Mouse (Mus musculus) layer of hippocampus, postnatal 25 days (tissue): ENCODE measurements around the gene 3110009E18Rik. TPM values are rescaled to one million over a fixed set of nuclear protein-coding genes. Genes with fewer than 3 reads are reported as not detected.

Experiments
- DNase-seq, 2 experiments: peaks; one replicate each; pipeline ENCODE4 v3.0.0; 2022; ENCODE audit warnings: mixed read lengths in 2 of 2, low spot score in 1 of 2; ENCODE audit errors: extremely low spot score in 1 of 2
- total RNA-seq, 2 experiments: library from RNA; stranded (reverse); gene quantifications; 2 replicates each; pipeline ENCODE4 v1.2.3; 2021

Gene 3110009E18Rik
- total RNA-seq, 2 experiments from 2014 or later: 9.2 to 10.1 TPM

GRCm38 (mm10) chr1:120237068-120237467 lies 116.1 kb downstream of the 3110009E18Rik start:
- DNase-seq: no peak

Other genes with a start within 250 kb of the 3110009E18Rik start
- 1 to 10 TPM; 6.2 to 6.6 TPM for gene Tmem177, start 208.0 kb upstream of the 3110009E18Rik start, total RNA-seq
- under 1 TPM; 0.15 to 0.42 TPM for gene Cfap221, start 124.0 kb upstream of the 3110009E18Rik start, total RNA-seq
- 1 to 10 TPM; 1.0 to 1.7 TPM for gene Sctr, start 114.3 kb upstream of the 3110009E18Rik start, total RNA-seq
- 1 to 10 TPM in 1 of 2 experiments, under 1 TPM in 1; 0.94 to 1.1 TPM for gene Tmem37, start 47.1 kb upstream of the 3110009E18Rik start, total RNA-seq
- gene Dbi, start 109 bp upstream of the 3110009E18Rik start, total RNA-seq: 100 to 1,000 TPM; 387 to 439 TPM
- 1 to 10 TPM; 6.9 to 7.0 TPM for gene Steap3, start 151.5 kb downstream of the 3110009E18Rik start, total RNA-seq
- gene C1ql2, start 219.4 kb downstream of the 3110009E18Rik start, total RNA-seq: 10 to 100 TPM; 85.2 to 89.5 TPM